Mouse (Mus musculus): Measurements from ENCODE around the gene Sardh.

DNA sequence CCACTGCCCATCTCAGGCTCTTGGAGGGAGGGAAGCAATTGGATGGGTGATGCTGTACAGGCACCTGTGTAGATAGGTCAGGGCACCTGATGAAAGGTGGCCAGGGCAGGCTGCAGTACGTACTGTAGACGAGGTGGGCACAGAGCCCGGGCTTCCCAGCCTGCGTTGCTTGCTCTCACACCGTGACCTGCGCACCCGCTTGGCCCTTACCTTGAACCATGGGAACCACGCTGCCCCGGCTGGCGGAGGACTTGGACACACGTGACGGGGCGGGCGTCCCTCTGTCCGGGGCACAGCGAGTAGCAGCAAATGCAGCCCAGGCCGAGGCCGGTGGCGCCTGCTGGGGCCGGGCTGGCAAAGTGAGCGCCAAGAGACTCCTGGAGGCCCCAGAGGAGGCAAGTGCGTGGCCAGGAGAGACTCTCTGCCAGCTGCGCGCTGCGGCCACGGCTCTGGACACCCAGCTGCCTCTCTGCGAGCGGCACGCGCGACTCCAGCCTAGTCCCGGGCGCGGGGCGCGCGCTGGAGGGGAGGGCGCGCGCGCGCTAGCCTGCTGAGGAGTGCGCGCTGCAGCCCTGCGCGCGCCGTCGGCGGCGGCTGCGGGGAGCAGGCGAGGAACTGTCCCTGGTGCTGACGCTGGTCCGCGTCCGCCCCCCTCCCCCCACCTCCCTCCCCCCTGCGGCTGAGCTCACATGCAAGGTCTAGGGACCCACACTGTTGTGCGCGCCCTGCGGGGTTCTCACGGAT, 106.0 kb downstream of the Sardh start, which contains the start of gene Fam163b:
- TF ChIP-seq POLR2A (IDR thresholded peaks at IDR 0.05; ENCODE audit: insufficient read depth, low read length) (no peak), CTCF (IDR thresholded peaks at IDR 0.05; ENCODE audit: low read depth, low read length) (no peak), EP300 (IDR thresholded peaks at IDR 0.05; ENCODE audit: insufficient read depth, low read depth, low read length) (no peak)
